ENCODE assay signal across 28 mouse cellular contexts in genomic region chr5:143918120-143918519, GRCm38 (mm10). TPM values are rescaled to one million over a fixed set of nuclear protein-coding genes. Genes with fewer than 3 reads are reported as not detected.
"Had no signal": no experiment of that assay in that cellular context is flagged by ENCODE, and none has a peak within 500 bp of the region (broad histone marks: within the 10 kb centered on the region; RNA-seq: fewer than 3 reads in every experiment).

No protein-coding gene starts in this region.

- H3K4me3 ChIP-seq: embryonic facial prominence, embryonic 10.5 days; embryonic facial prominence, embryonic 12.5 days; embryonic facial prominence, embryonic 13.5 days; embryonic facial prominence, embryonic 15.5 days; erythroblast, embryonic 14.5 days; forebrain, embryonic 10.5 days; forebrain, embryonic 12.5 days; forebrain, embryonic 13.5 days; forebrain, embryonic 15.5 days; gastrocnemius, adult 2 months; heart, adult 2 months had no signal

- H3K27me3 ChIP-seq: embryonic facial prominence, embryonic 12.5 days; embryonic facial prominence, embryonic 13.5 days; embryonic facial prominence, embryonic 15.5 days; forebrain, embryonic 12.5 days; forebrain, embryonic 13.5 days; forebrain, embryonic 15.5 days had no signal

- H3K4me1 ChIP-seq: embryonic facial prominence, embryonic 10.5 days; embryonic facial prominence, embryonic 12.5 days; embryonic facial prominence, embryonic 13.5 days; embryonic facial prominence, embryonic 15.5 days; forebrain, embryonic 10.5 days; forebrain, embryonic 12.5 days; forebrain, embryonic 13.5 days; forebrain, embryonic 15.5 days had no signal

- H3K9ac ChIP-seq: embryonic facial prominence, embryonic 12.5 days; embryonic facial prominence, embryonic 13.5 days; embryonic facial prominence, embryonic 15.5 days; forebrain, embryonic 12.5 days; forebrain, embryonic 13.5 days; forebrain, embryonic 15.5 days; forebrain, postnatal 0 days had no signal

- H3K9me3 ChIP-seq: embryonic facial prominence, embryonic 10.5 days; embryonic facial prominence, embryonic 12.5 days; embryonic facial prominence, embryonic 13.5 days; embryonic facial prominence, embryonic 15.5 days; forebrain, embryonic 10.5 days; forebrain, embryonic 12.5 days; forebrain, embryonic 13.5 days; forebrain, embryonic 15.5 days had no signal

- DNase-seq: cerebellum, adult 8-10 months; cerebellum, adult 9-10 months; cerebellum, adult 9-11 months; heart, adult 11 months had no signal

- ATAC-seq: forebrain, embryonic 13.5 days; forebrain, embryonic 14.5 days; forebrain, embryonic 15.5 days; forebrain, embryonic 16.5 days; forebrain, postnatal 0 days had no signal

- H3K27ac ChIP-seq: embryonic facial prominence, embryonic 10.5 days; embryonic facial prominence, embryonic 12.5 days; embryonic facial prominence, embryonic 13.5 days; embryonic facial prominence, embryonic 15.5 days; forebrain, embryonic 10.5 days; forebrain, embryonic 12.5 days; forebrain, embryonic 13.5 days; forebrain, embryonic 15.5 days; gastrocnemius, adult 2 months; heart, adult 2 months had no signal

- H3K4me2 ChIP-seq: embryonic facial prominence, embryonic 12.5 days; embryonic facial prominence, embryonic 13.5 days; embryonic facial prominence, embryonic 15.5 days; forebrain, embryonic 12.5 days; forebrain, embryonic 13.5 days; forebrain, embryonic 15.5 days had no signal

RNA-seq across cellular contexts. Expression of gene Gm42421, which starts 9.9 kb away (rescaled TPM):
- total RNA-seq: common myeloid progenitor, adult 5-6 weeks; gastrocnemius, adult 18-20 months; gastrocnemius, adult 2 months; gastrocnemius, adult 8-10 months; gastrocnemius, postnatal 14 days; gastrocnemius, postnatal 25 days; granulocyte monocyte progenitor cell, adult 5-6 weeks; heart, adult 18-20 months; heart, adult 2 months had no signal
- polyA plus RNA-seq: erythroblast, embryonic 14.5 days had no signal

RNA-seq across cellular contexts. Expression of gene Rsph10b, which starts 14.7 kb away (rescaled TPM):
- total RNA-seq: common myeloid progenitor, adult 5-6 weeks; granulocyte monocyte progenitor cell, adult 5-6 weeks had no signal

RNA-seq across cellular contexts. Expression of gene Ankrd61, which starts 20.6 kb away (rescaled TPM):
- total RNA-seq: common myeloid progenitor, adult 5-6 weeks; forebrain, postnatal 0 days; gastrocnemius, adult 18-20 months; gastrocnemius, adult 2 months; gastrocnemius, postnatal 10 days; gastrocnemius, postnatal 14 days; gastrocnemius, postnatal 25 days; gastrocnemius, postnatal 36 days; granulocyte monocyte progenitor cell, adult 5-6 weeks; heart, adult 18-20 months; heart, adult 2 months; heart, adult 8-10 months had no signal
- polyA plus RNA-seq: erythroblast, embryonic 14.5 days had no signal
